Mouse (Mus musculus) right cerebral cortex, postnatal 36 days (tissue): ENCODE measurements at regions not wholly inside any gene's neighbourhood (a gene's known extent, or its start where the extent isn't known, plus 50 kb on each side); places are given as distances from the start of the nearest gene placed in this dataset.
A peak's percentile ranks its signal among the peaks of the same experiment; 100 is the strongest.

ENCODE experiments used
- DNase-seq, 2 experiments: peaks; one replicate each; pipeline ENCODE4 v3.0.0; 2022; ENCODE audit warnings: low spot score in 2 of 2, mixed read lengths in 1 of 2

DNA sequence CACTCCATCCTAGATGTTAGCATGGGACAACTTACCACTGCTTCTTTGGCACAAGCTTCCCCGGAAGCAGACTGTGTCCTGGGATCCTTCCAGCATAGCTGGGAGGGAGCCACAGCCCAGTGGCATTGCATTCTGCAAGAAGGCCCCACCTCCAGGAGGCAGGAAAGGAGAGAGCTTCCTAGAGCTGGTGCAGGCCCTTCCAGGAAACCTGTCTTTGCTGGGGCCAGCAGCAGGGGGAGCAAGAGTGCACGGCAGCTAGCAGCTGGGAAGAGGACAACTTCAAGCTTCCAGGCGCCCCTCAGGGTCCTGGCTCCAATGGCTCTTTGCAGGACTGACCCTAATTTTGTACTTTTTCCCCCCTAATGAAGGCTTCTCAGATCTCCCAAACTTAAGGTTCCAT, 115.4 kb upstream of the Sorcs3 start:
- no peak for DNase-seq

DNA sequence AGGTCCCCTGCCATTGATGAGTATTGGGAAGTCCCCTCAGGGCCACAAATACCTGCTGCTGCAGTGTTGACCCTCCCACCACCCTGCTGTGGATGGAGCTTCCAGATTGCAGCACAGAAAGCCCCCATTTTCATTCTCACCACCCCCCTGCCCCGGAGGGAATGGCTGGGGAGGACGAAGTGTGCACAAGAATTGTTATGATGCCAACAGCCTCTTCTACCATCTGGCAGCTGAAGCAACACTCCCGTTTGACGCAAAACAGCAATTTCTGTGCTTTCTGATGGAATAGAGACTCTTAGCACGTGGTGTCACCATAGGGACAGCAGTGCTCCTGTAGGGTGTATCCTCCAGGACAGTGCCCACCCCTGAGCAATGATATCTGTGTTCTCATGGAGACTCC, 108.5 kb upstream of the Sorcs3 start:
- DNase-seq, result peak; percentile 26 to 71

DNA sequence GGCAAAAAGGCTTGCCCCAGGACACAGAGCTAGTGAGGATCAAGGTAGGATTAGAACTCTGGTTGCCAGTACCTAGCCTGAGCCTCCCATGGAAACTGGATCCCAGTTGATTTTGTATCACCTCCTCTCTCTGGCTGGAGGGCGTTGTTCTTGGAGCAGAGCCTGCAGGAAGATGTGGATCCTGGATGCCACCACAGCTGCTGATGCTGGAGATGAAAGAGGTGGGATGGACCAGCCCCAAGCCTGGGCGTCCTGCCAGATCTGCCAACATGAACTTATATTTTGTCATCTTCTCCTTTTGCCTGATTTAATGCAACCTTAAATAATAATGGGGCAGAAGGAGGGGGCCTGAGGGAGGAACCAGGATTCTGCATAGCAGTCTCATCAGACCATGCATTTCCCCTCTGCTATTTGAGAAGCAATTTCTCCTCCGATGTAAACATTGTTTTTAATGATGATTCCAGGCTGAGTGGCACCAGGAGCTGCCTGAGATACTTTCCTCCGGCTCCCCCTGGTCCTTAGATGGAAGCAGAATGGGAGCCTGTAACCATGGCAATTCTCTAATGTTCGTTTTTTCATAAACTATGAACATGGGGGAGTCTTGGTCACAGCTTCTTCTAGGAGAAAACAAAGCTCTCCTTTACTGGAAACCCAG, 107.8 kb upstream of the Sorcs3 start:
- DNase-seq, result peak; percentile 70 to 75

DNA sequence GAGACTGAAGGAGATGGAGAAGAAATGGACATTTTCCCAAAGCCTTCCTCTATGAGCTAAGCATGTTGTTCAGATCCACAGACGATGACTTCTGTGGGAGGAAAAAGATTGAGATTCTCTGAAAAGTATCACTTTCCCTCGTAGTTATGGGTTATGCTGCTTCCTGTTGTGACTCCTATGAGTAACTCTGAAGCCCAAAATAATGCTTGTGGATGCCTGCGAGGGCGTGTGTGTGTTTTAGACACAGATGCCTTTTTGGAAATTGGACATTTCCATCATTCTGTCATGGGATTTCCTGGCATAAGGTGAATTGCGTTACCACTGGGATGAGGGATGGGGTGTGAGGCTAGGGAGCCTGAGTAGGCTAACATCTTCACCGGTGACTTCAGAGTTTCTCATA, 104.8 kb upstream of the Sorcs3 start:
- peak; percentile 14 to 17 for DNase-seq

DNA sequence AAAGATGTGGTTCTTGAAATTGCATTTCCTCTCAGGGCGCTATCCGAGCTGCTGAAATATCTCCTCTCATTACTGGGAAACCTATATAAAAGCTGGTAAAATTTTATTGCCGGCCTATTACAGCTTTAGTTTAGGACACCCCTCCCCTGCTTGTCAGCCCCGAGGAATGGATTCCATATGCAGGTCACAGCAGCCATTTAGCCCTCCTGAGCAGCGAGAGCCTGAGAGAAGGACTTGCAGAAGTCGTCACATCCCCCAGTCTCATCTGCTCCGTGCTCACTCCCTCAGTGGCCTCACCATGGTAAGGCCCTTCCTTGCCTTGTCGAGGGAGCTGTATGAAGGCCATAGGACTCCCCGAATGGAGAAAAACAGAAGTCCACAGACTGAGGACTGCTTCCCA, 90.7 kb upstream of the Sorcs3 start:
- DNase-seq, result no peak

DNA sequence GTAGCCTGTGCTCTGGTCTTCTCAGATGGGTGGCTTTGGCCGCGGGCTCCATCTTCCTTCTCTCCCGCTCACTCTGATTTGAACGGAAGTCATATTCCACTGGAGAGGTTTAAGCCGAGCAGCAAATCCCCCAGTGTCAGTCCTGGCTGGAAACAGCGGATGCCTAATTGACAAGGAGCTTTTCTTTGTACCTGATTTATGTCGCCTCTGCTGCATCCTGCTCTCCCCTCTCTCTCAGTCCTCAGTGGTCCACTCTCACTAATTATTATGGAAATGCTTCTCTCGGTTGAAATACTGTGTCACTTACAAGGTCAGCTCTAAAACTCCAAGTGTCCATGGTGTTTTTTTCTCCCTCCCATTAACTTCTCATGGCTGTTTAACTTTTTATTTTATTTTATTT, 90.1 kb upstream of the Sorcs3 start:
- no peak for DNase-seq

DNA sequence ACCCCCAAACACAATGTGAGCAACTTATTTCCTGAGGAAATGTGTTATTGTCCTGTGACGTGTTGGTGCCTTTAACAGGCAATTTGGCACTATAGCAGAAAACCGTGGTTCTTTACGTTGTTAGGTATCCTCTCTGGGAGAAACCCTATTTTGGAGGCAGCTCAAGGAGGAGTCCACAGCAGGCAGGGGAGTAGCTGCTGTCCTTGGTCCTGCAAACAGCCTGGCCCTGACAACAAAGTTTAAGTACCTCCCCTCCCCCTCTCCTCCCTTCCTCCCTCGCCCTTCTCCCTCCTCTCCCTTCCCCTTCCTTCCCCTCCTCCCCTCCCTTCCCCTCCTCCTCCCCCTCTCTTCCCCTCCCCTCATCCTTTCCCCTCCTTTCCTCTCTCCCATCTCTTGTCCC, 89.1 kb upstream of the Sorcs3 start:
- no peak for DNase-seq

DNA sequence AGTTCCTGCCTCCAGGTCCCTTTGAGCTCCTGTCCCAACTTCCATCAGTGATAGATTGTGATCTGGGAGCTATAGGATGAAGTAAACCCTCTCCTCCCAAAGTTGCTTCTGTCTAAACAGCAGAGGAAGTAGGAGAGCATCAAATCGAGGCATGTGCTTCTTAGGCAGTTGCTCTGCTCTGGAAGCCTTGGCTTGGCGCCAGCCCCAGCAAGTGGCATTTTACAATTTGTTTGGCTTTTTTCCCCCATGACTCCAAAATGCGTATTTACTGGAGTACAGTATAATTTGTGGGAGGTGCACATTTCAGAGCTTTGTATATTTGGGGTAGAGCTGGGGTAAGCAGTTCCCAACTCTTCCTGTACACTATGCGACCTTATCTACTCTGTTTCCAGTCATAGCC, 88.2 kb upstream of the Sorcs3 start:
- no peak for DNase-seq

DNA sequence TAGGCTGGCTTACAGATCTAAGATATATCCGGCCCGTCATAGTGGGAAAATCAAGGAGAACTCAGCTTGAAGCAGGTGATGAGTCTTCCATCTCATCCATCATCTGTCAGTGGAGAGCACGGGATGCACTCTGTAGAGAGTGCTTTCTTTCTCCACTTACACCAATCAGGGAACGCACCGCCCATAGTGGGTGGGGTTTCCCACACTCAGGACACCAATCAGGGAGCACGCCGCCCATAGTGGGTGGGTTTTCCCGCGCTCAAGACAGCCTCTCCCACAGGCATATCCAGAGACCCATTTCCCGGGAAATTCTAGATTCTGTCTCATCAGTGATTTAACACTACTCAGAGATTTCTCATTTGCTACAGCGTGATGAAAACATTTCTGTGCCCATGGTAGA, 83.5 kb upstream of the Sorcs3 start:
- no peak for DNase-seq

DNA sequence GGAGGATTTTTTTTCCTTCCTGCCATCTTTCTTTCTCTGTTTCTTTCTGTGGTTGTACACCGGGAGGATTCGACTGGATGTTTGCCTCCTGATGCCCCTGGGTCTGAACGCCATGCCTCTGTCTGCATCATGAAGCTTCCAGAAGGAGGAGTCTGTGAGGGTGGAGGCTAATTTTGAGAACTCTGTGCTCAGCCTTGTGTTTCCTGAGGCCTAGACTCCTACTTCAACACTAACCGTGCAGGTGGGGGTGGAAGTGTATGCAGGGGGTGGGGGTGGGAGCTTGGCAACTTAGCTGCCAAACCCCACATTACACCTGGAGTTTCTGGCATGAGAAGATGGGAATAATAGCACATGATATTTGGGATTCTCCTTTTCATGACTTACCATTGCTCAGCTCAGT, 82.0 kb upstream of the Sorcs3 start:
- peak; percentile 14 to 46 for DNase-seq

DNA sequence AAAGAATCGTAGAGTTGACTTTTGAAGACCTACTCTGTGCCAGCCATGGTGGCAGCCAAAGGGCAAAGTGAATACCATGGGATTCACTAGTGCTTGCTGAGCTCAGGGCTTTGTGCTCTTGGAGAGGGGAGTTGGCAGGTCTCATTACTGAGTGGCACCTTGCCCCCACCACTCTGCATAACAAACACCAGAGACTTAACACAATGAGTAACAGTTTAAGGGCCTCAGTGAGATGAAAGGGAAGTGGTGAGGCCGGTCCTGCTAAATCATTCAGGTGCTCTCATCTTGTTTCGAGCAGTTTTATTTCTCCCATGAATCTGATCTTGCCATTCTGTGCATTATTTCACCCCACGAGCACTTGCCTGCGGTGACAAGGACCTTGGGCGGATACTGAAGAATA, 80.1 kb upstream of the Sorcs3 start:
- no peak for DNase-seq

DNA sequence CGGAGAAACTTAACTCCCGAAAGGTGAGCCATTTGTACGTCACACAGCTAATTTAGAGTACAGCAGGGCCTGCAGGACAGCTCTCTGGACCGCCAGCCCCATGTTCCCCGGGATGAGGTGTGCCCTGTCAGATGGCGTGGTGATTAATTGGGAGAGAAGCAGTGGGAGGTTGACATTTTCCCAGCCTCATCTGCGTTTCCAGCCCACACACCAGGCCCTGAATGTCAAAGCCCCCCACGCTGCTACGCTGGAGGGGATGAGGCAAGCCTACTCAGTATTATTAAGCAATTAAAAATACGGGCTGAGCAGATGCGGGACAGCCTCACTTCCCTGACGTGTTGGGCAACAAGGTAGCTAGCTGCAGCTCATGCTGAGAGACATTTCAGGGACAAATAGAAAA, 77.7 kb upstream of the Sorcs3 start:
- DNase-seq, result peak in 1 of 2 experiments; percentile 36

DNA sequence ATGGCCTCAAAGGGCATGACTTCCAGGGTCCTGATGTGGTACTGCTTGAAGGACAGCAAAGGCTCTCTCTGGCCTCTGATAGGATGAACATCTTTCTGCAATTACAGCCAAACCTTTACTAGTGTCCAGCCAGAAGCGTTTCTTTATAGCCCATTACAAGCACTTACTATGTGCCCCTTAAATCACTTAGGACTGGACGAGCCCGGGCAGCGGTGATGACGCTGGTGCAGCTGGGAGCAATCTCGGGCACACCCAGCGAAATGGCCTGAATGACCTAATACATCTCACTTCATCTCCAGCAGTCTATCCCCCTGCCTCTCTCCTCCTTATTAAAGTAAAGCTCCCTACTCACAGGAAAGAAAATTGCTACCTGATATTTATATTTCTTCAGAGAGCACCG, 69.6 kb upstream of the Sorcs3 start:
- no peak for DNase-seq

DNA sequence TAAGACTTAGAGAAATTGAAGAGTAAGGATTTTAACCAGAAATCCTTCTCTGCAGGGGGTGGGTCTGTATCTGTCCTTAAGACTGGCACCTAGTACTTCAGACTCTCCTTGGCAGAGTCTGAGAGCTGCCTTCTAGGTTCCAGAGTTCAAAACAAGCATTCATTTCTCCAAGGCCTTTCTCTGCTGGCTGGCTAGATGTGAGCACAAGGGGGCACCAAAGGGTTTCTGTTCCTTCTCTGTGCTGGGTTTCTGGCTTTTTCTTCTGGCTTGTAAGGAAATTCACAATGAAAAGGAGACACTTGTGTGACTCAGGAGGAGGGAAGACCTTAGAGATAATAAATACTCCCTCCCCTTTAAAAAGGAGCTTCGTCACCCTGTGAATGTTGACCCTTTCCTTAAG, 61.7 kb upstream of the Sorcs3 start:
- DNase-seq, result peak; percentile 36 to 45
